Mouse (Mus musculus): Measurements from ENCODE around the gene Mtfr2. TPM values are rescaled to one million over a fixed set of nuclear protein-coding genes. Genes with fewer than 3 reads are reported as not detected.

Gene Mtfr2
- under 1 TPM; 0.44 to 0.70 TPM for total RNA-seq (2021)

GRCm38 (mm10) chr10:20347285-20348214, at the start of gene Mtfr2:
Mtfr2 (plus strand) TSS chr10:20347770.
- DNase-seq (ENCODE audit: extremely low spot score in 1 of 2, low spot score in 1 of 2): peak; percentile 84 to 92

GRCm38 (mm10) chr10:20298152-20298920, 49.2 kb upstream of the Mtfr2 start:
- no peak for DNase-seq (ENCODE audit: extremely low spot score in 1 of 2, low spot score in 1 of 2)

GRCm38 (mm10) chr10:20299114-20299513, 48.5 kb upstream of the Mtfr2 start:
- no peak for DNase-seq (ENCODE audit: extremely low spot score in 1 of 2, low spot score in 1 of 2)

GRCm38 (mm10) chr10:20310969-20311769, 36.4 kb upstream of the Mtfr2 start:
- DNase-seq (ENCODE audit: extremely low spot score in 1 of 2, low spot score in 1 of 2): no peak

GRCm38 (mm10) chr10:20311918-20312735, 35.4 kb upstream of the Mtfr2 start, which contains the start of gene Bclaf1:
Bclaf1 (plus strand) TSS chr10:20312469.
- DNase-seq (ENCODE audit: extremely low spot score in 1 of 2, low spot score in 1 of 2): peak; percentile 95 to 97

GRCm38 (mm10) chr10:20312736-20313301, 34.8 kb upstream of the Mtfr2 start:
- peak; percentile 88 to 89 for DNase-seq (ENCODE audit: extremely low spot score in 1 of 2, low spot score in 1 of 2)

GRCm38 (mm10) chr10:20313447-20313846, 34.1 kb upstream of the Mtfr2 start:
- DNase-seq (ENCODE audit: extremely low spot score in 1 of 2, low spot score in 1 of 2): no peak

GRCm38 (mm10) chr10:20313941-20314340, 33.6 kb upstream of the Mtfr2 start:
- no peak for DNase-seq (ENCODE audit: extremely low spot score in 1 of 2, low spot score in 1 of 2)

- no peak for DNase-seq (ENCODE audit: extremely low spot score in 1 of 2, low spot score in 1 of 2)
Observed at GRCm38 (mm10) chr10:20314797-20315196, 32.8 kb upstream of the Mtfr2 start.

- no peak for DNase-seq (ENCODE audit: extremely low spot score in 1 of 2, low spot score in 1 of 2)
Observed at GRCm38 (mm10) chr10:20317466-20317865, 30.1 kb upstream of the Mtfr2 start.

- DNase-seq (ENCODE audit: extremely low spot score in 1 of 2, low spot score in 1 of 2): no peak
Observed at GRCm38 (mm10) chr10:20326226-20326625, 21.3 kb upstream of the Mtfr2 start.

- no peak for DNase-seq (ENCODE audit: extremely low spot score in 1 of 2, low spot score in 1 of 2)
Observed at GRCm38 (mm10) chr10:20331262-20331661, 16.3 kb upstream of the Mtfr2 start.

GRCm38 (mm10) chr10:20337872-20338271, 9.7 kb upstream of the Mtfr2 start:
- DNase-seq (ENCODE audit: extremely low spot score in 1 of 2, low spot score in 1 of 2): no peak

GRCm38 (mm10) chr10:20345736-20346135, 1.8 kb upstream of the Mtfr2 start:
- no peak for DNase-seq (ENCODE audit: extremely low spot score in 1 of 2, low spot score in 1 of 2)

GRCm38 (mm10) chr10:20348894-20349293, 1.3 kb downstream of the Mtfr2 start:
- DNase-seq (ENCODE audit: extremely low spot score in 1 of 2, low spot score in 1 of 2): no peak

GRCm38 (mm10) chr10:20361542-20362449, 14.2 kb downstream of the Mtfr2 start:
- no peak for DNase-seq (ENCODE audit: extremely low spot score in 1 of 2, low spot score in 1 of 2)

- no peak for DNase-seq (ENCODE audit: extremely low spot score in 1 of 2, low spot score in 1 of 2)
Observed at GRCm38 (mm10) chr10:20362450-20363118, 15.0 kb downstream of the Mtfr2 start.

GRCm38 (mm10) chr10:20372046-20372445, 24.5 kb downstream of the Mtfr2 start:
- DNase-seq (ENCODE audit: extremely low spot score in 1 of 2, low spot score in 1 of 2): no peak
